Mouse (Mus musculus) limb, embryonic 10.5 days (tissue): Measurements from ENCODE around the gene Lrmda. TPM values are rescaled to one million over a fixed set of nuclear protein-coding genes. Genes with fewer than 3 reads are reported as not detected.

Source experiments
- DNase-seq: peaks from one replicate; pipeline ENCODE4 v3.0.0-alpha.2; 2017; ENCODE audit warnings: low spot score
- H3K27ac ChIP-seq: fragments of 300-500 bp; sonication (generic); 2 replicates; pipeline ENCODE4 v1.5.1; 2016; ENCODE audit warnings: mild to moderate bottlenecking
- H3K27me3 ChIP-seq: fragments of 300-500 bp; sonication (generic); 2 replicates; pipeline ENCODE4 v1.6.1; 2016; ENCODE audit warnings: low read depth, mild to moderate bottlenecking; ENCODE audit not compliant: poor library complexity, severe bottlenecking
- H3K36me3 ChIP-seq: fragments of 300-500 bp; sonication (generic); 2 replicates; pipeline ENCODE4 v1.6.1; 2016; ENCODE audit warnings: mild to moderate bottlenecking, moderate library complexity
- H3K4me1 ChIP-seq: fragments of 300-500 bp; sonication (generic); 2 replicates; pipeline ENCODE4 v1.6.1; 2016
- H3K4me3 ChIP-seq: fragments of 300-500 bp; sonication (generic); 2 replicates; pipeline ENCODE4 v1.5.1; 2016; ENCODE audit warnings: mild to moderate bottlenecking, moderate library complexity
- H3K9me3 ChIP-seq: fragments of 300-500 bp; sonication (generic); replicated peaks from 2 replicates; pipeline ENCODE4 v1.6.1; 2016; ENCODE audit warnings: mild to moderate bottlenecking
- WGBS: fragments of 180-500 bp; shearing (Covaris S2); methylation state at CpG from one replicate; pipeline ENCODE4 v1.1.7; 2016; 5-methylcytosine and 5-hydroxymethylcytosine counted together
- polyA plus RNA-seq: library from polyadenylated mRNA; unstranded; fragments of >200 nt; fragmentation: Nextera tagmentation; extraction: Ambion mirVana; gene quantifications from 2 replicates; pipeline ENCODE4 v1.2.1, GENCODE M21; 2016

Gene Lrmda
- polyA plus RNA-seq, 1 experiment from 2014 or later = 0.48 TPM

DNA sequence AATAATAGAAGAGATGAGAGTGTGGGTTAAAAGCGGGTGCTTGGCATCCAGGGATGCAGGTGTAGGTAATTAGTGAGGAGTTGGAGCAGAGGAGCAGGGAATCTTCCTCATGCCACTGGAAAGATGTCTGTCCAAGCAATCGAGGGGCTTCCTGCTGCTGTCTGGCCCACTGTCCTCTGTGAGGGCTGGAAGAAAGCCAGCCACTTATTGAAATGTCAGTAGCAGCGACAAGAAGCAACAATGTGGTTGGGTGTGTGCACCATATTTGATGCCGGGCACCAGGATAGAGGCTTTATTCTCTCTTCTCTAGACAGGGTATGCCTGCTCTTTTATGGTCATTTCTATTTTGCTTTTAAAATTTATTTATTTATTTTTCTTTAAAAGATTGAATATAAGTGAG, 451.5 kb downstream of the Lrmda start:
- Histone ChIP-seq H3K36me3 (no peaks in the 10 kb centered on the region), H3K4me3 (no peak overlapping the region), H3K9me3 (no peaks in the 10 kb centered on the region), H3K27ac (no peak overlapping the region), H3K27me3 (peaks cover 23% of the 10 kb centered on the region; the same call in 1 of the 2 replicates), H3K4me1 (peaks cover 29% of the 10 kb centered on the region)
- no peak for DNase-seq
- 77% methylated on average over 4 of the region's 4 CpGs for WGBS

GRCm38 (mm10) chr14:22473451-22473850, 453.9 kb downstream of the Lrmda start:
- peaks cover 33% of the 10 kb centered on the region for H3K4me1 ChIP-seq
- peaks cover 44% of the 10 kb centered on the region; the same call in 1 of the 2 replicates for H3K27me3 ChIP-seq
- H3K27ac ChIP-seq = no peak overlapping the region
- 52% methylated on average over 7 of the region's 7 CpGs for WGBS
- H3K9me3 ChIP-seq = no peaks in the 10 kb centered on the region
- H3K4me3 ChIP-seq = no peak overlapping the region
- DNase-seq = no peak
- no peaks in the 10 kb centered on the region for H3K36me3 ChIP-seq

- 47% methylated on average over 6 of the region's 6 CpGs for WGBS
Observed at GRCm38 (mm10) chr14:22473991-22474390, 454.5 kb downstream of the Lrmda start.

GRCm38 (mm10) chr14:22493326-22493725, 473.8 kb downstream of the Lrmda start:
- Histone ChIP-seq H3K4me3 (no peak overlapping the region), H3K27me3 (peaks cover 26% of the 10 kb centered on the region), H3K36me3 (no peaks in the 10 kb centered on the region), H3K27ac (no peak overlapping the region), H3K9me3 (no peaks in the 10 kb centered on the region), H3K4me1 (no peaks in the 10 kb centered on the region)
- 92% methylated on average over 2 of the region's 2 CpGs for WGBS
- DNase-seq = no peak

More at GRCm38 (mm10) chr14:22473991-22474390, 454.5 kb downstream of the Lrmda start:
- no peak overlapping the region for H3K4me3 ChIP-seq
- peaks cover 44% of the 10 kb centered on the region; the same call in 1 of the 2 replicates for H3K27me3 ChIP-seq
- no peak overlapping the region for H3K27ac ChIP-seq
- no peaks in the 10 kb centered on the region for H3K36me3 ChIP-seq
- DNase-seq = no peak
- H3K9me3 ChIP-seq = no peaks in the 10 kb centered on the region
- peaks cover 33% of the 10 kb centered on the region for H3K4me1 ChIP-seq

DNA sequence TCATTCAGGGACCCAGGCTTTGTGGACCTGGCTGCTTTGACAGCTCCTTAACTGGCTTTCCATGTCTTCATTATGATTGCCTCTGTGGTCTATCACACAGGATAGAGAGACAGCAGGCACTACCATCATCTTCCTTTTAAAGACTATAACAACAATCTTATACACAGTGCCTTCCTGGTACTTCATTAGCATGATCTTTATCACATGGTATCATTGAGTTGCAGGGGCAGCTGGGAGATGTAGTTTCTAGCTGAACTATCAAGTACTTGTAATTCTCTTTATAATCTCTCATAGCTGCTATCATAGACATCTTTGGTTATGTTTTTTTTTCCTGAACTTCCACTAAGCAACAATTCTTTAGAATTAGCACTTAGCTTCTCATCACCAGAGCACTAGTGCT, 474.8 kb downstream of the Lrmda start:
- no peak overlapping the region for H3K4me3 ChIP-seq
- no peaks in the 10 kb centered on the region for H3K9me3 ChIP-seq
- H3K27me3 ChIP-seq = peaks cover 26% of the 10 kb centered on the region
- H3K27ac ChIP-seq = no peak overlapping the region
- H3K4me1 ChIP-seq = no peaks in the 10 kb centered on the region
- H3K36me3 ChIP-seq = no peaks in the 10 kb centered on the region
- DNase-seq = no peak

GRCm38 (mm10) chr14:22494866-22495265, 475.4 kb downstream of the Lrmda start:
- no peaks in the 10 kb centered on the region for H3K36me3 ChIP-seq
- no peak overlapping the region for H3K4me3 ChIP-seq
- no peaks in the 10 kb centered on the region for H3K4me1 ChIP-seq
- H3K9me3 ChIP-seq = no peaks in the 10 kb centered on the region
- no peak for DNase-seq
- H3K27ac ChIP-seq = no peak overlapping the region
- 55% methylated on average over 10 of the region's 10 CpGs for WGBS
- H3K27me3 ChIP-seq = peaks cover 26% of the 10 kb centered on the region

DNA sequence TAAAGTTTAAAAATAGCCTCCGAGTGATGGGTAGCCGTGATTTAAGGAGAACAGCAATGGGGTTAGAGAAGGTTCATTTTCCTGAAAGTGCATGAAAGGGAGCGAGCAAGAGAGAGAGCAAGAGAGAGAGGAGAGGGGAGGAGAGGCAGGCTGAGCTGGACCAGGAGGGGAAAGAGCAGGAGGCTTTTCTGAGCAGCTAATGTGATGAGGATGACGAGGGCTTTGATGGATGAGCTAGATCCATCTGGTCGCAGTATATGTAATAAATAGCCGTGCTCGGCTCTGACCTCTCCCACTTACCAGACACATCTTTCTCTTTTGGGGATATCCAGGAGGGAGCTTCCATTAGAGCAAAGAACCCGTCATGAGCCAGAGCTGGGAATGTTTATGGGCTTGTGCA, 475.8 kb downstream of the Lrmda start:
- H3K27ac ChIP-seq = no peak overlapping the region
- H3K4me1 ChIP-seq = no peaks in the 10 kb centered on the region
- WGBS = 46% methylated on average over 8 of the region's 8 CpGs
- no peak overlapping the region for H3K4me3 ChIP-seq
- H3K9me3 ChIP-seq = no peaks in the 10 kb centered on the region
- no peaks in the 10 kb centered on the region for H3K36me3 ChIP-seq
- DNase-seq = no peak
- peaks cover 26% of the 10 kb centered on the region for H3K27me3 ChIP-seq

DNA sequence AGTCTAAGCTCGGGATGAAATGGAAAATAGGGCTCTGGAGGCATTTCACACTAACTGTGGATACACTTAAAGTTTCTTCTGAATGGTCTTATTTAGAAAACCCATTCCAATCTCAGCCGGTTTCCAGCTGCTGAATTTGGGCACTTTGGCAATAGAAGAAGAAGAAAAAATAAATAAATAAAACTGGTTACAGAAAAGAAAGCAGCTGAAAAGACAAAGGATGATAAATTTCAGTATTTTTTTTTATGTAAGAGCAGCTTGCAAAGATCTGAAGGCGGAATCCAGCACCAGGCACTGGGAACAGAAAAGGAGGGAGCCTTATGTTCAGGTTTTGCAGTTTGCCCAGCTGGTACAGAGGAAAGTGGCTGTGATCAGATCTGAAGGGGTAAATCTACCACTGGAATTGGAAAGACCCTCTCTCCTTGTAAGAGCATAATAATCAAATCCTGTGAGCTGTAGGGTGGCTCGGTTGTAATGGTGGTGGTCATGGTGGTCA, 478.2 kb downstream of the Lrmda start:
- no peak overlapping the region for H3K27ac ChIP-seq
- H3K4me3 ChIP-seq = no peak overlapping the region
- no peak for DNase-seq
- peaks cover 26% of the 10 kb centered on the region for H3K27me3 ChIP-seq
- no peaks in the 10 kb centered on the region for H3K4me1 ChIP-seq
- H3K9me3 ChIP-seq = no peaks in the 10 kb centered on the region
- 84% methylated on average over 4 of the region's 4 CpGs for WGBS
- H3K36me3 ChIP-seq = no peaks in the 10 kb centered on the region

- Histone ChIP-seq H3K4me3 (no peak overlapping the region), H3K4me1 (peaks cover 23% of the 10 kb centered on the region), H3K9me3 (no peaks in the 10 kb centered on the region), H3K36me3 (no peaks in the 10 kb centered on the region), H3K27ac (peak overlapping the region; percentile 56), H3K27me3 (peaks cover 6% of the 10 kb centered on the region; the same call in 1 of the 2 replicates)
- peak; percentile 47 for DNase-seq
- WGBS = 24% methylated on average over 6 of the region's 6 CpGs
Observed at GRCm38 (mm10) chr14:22509747-22510530, 490.4 kb downstream of the Lrmda start.

DNA sequence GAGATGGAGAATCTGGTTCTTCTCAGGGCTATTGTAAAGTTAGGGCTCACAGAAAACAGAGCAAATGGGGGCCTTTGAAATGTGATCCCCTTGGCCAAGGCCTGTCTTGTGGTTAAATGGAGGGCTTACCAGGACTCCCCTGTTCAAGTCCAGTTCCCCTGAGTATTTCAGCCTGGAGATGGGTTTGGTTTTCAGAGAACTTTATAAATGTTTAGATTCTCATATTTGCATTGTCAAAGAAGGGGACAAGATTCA, 490.9 kb downstream of the Lrmda start:
- Histone ChIP-seq H3K4me1 (peaks cover 23% of the 10 kb centered on the region), H3K4me3 (no peak overlapping the region), H3K27me3 (peaks cover 6% of the 10 kb centered on the region; the same call in 1 of the 2 replicates), H3K9me3 (no peaks in the 10 kb centered on the region), H3K36me3 (no peaks in the 10 kb centered on the region), H3K27ac (no peak overlapping the region)
- no peak for DNase-seq

DNA sequence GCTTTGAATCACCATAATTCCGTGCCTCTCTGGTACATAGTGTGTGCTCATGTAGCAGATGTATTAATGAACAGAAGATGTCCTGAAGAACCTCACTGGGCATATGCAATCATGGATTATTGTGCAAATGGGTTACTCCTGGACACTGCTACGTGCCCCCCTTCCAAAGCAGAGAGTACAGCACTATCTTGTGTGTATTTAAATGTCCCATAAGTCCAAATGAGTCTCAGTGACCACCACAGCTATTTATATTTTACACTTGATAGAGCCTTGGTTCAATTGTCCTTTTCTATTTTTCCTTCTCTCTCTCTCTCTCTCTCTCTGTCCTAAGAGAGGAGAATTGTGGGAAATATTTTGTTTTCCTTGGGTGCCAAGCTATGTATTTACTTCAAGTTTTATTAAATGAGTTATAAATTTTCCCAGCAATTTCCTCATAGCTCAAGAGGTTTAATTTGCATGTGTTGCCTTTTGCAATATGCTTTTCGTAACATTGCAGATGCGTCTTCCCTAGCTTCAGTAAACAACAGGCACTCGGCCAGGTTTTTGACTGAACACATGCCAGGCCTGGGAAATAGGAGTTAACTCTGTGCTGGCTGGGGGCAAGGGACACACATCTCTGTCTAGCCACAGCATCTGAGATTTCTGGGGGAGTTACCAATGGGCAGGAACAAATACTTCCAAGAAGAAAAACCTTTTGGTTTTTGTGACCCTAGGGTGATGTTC, 495.0 kb downstream of the Lrmda start:
- 82% methylated on average over 5 of the region's 5 CpGs for WGBS
- no peak overlapping the region for H3K4me3 ChIP-seq
- no peak for DNase-seq
- peaks cover 3% of the 10 kb centered on the region; the same call in 1 of the 2 replicates for H3K27me3 ChIP-seq
- H3K27ac ChIP-seq = no peak overlapping the region
- H3K36me3 ChIP-seq = no peaks in the 10 kb centered on the region
- no peaks in the 10 kb centered on the region for H3K9me3 ChIP-seq
- H3K4me1 ChIP-seq = peaks cover 14% of the 10 kb centered on the region

- Histone ChIP-seq H3K4me1 (peaks cover 4% of the 10 kb centered on the region; the same call in 1 of the 2 replicates), H3K36me3 (no peaks in the 10 kb centered on the region), H3K27ac (no peak overlapping the region), H3K9me3 (no peaks in the 10 kb centered on the region), H3K4me3 (no peak overlapping the region), H3K27me3 (peaks cover 6% of the 10 kb centered on the region; the same call in 1 of the 2 replicates)
- no peak for DNase-seq
- 45% methylated on average over 3 of the region's 3 CpGs for WGBS
Observed at GRCm38 (mm10) chr14:22530706-22531105, 511.2 kb downstream of the Lrmda start.

GRCm38 (mm10) chr14:22533501-22533900, 514.0 kb downstream of the Lrmda start:
- H3K27ac ChIP-seq = no peak overlapping the region
- DNase-seq = no peak
- peaks cover 4% of the 10 kb centered on the region; the same call in 1 of the 2 replicates for H3K4me1 ChIP-seq
- no peaks in the 10 kb centered on the region for H3K36me3 ChIP-seq
- WGBS = 79% methylated on average over 3 of the region's 3 CpGs
- peaks cover 4% of the 10 kb centered on the region; the same call in 1 of the 2 replicates for H3K27me3 ChIP-seq
- H3K9me3 ChIP-seq = no peaks in the 10 kb centered on the region
- H3K4me3 ChIP-seq = no peak overlapping the region
